Mouse (Mus musculus): Measurements from ENCODE around the gene Smg1. TPM values are rescaled to one million over a fixed set of nuclear protein-coding genes. Genes with fewer than 3 reads are reported as not detected.

The Smg1 gene
- 21.8 and 24.9 TPM in 2 replicates for polyA plus RNA-seq (2012; rRNA removed)

GRCm38 (mm10) chr7:118243453-118244385 is at the start of gene Smg1:
Gene Smg1 (minus strand): TSS chr7:118243670.
- Histone ChIP-seq H3K4me1 (ENCODE audit: control insufficient read depth, insufficient read depth, low read length) (peaks cover 5% of the 10 kb centered on the region), H3K4me3 (replicated peaks; ENCODE audit: extremely low read depth, low read depth, low read length) (peak within 1 kb of the TSS; percentile 78)
- 2% methylated on average over 78 of the region's 79 CpGs for WGBS
- peak; percentile 99 for DNase-seq
- TF ChIP-seq POLR2A (IDR thresholded peaks at IDR 0.05; ENCODE audit: borderline replicate concordance, extremely low read depth, low read depth, low read length) (peak; percentile 76; the same call in 1 of the 2 replicates), CTCF (IDR thresholded peaks at IDR 0.05; ENCODE audit: insufficient read depth, low read length) (no peak)

- Histone ChIP-seq H3K4me1 (ENCODE audit: control insufficient read depth, insufficient read depth, low read length) (no peaks in the 10 kb centered on the region), H3K4me3 (replicated peaks; ENCODE audit: extremely low read depth, low read depth, low read length) (no peak overlapping the region)
- TF ChIP-seq POLR2A (IDR thresholded peaks at IDR 0.05; ENCODE audit: borderline replicate concordance, extremely low read depth, low read depth, low read length) = no peak
- TF ChIP-seq CTCF (IDR thresholded peaks at IDR 0.05; ENCODE audit: insufficient read depth, low read length) = no peak
- 64% methylated on average over 2 of the region's 2 CpGs for WGBS
- no peak for DNase-seq
Measured at GRCm38 (mm10) chr7:118283186-118283585, 39.7 kb upstream of the Smg1 start.

GRCm38 (mm10) chr7:118282543-118282942 is 39.1 kb upstream of the Smg1 start:
- TF ChIP-seq POLR2A (IDR thresholded peaks at IDR 0.05; ENCODE audit: borderline replicate concordance, extremely low read depth, low read depth, low read length) (no peak), CTCF (IDR thresholded peaks at IDR 0.05; ENCODE audit: insufficient read depth, low read length) (no peak)
- Histone ChIP-seq H3K4me3 (replicated peaks; ENCODE audit: extremely low read depth, low read depth, low read length) (no peak overlapping the region), H3K4me1 (ENCODE audit: control insufficient read depth, insufficient read depth, low read length) (no peaks in the 10 kb centered on the region)
- no peak for DNase-seq
- 54% methylated on average over 9 of the region's 9 CpGs for WGBS

GRCm38 (mm10) chr7:118279521-118279920 is 36.1 kb upstream of the Smg1 start:
- DNase-seq = no peak
- WGBS = 45% methylated on average over 3 of the region's 3 CpGs
- TF ChIP-seq CTCF (IDR thresholded peaks at IDR 0.05; ENCODE audit: insufficient read depth, low read length) = no peak
- no peak for TF ChIP-seq POLR2A (IDR thresholded peaks at IDR 0.05; ENCODE audit: borderline replicate concordance, extremely low read depth, low read depth, low read length)

GRCm38 (mm10) chr7:118277335-118277910 is 34.0 kb upstream of the Smg1 start:
- H3K4me1 ChIP-seq (ENCODE audit: control insufficient read depth, insufficient read depth, low read length) = peaks cover 4% of the 10 kb centered on the region; the same call in 1 of the 2 replicates
- WGBS = 19% methylated on average over 11 of the region's 11 CpGs
- peak; percentile 45 for DNase-seq
- TF ChIP-seq CTCF (IDR thresholded peaks at IDR 0.05; ENCODE audit: insufficient read depth, low read length) = no peak
- no peak for TF ChIP-seq POLR2A (IDR thresholded peaks at IDR 0.05; ENCODE audit: borderline replicate concordance, extremely low read depth, low read depth, low read length)
- peak overlapping the region; percentile 44 for H3K4me3 ChIP-seq (replicated peaks; ENCODE audit: extremely low read depth, low read depth, low read length)

More at GRCm38 (mm10) chr7:118279521-118279920, 36.1 kb upstream of the Smg1 start:
- H3K4me3 ChIP-seq (replicated peaks; ENCODE audit: extremely low read depth, low read depth, low read length) = no peak overlapping the region
- H3K4me1 ChIP-seq (ENCODE audit: control insufficient read depth, insufficient read depth, low read length) = peaks cover 4% of the 10 kb centered on the region; the same call in 1 of the 2 replicates

GRCm38 (mm10) chr7:118276684-118277334 is 33.3 kb upstream of the Smg1 start:
- H3K4me1 ChIP-seq (ENCODE audit: control insufficient read depth, insufficient read depth, low read length) = peaks cover 4% of the 10 kb centered on the region; the same call in 1 of the 2 replicates
- 68% methylated on average over 15 of the region's 15 CpGs for WGBS
- no peak for TF ChIP-seq POLR2A (IDR thresholded peaks at IDR 0.05; ENCODE audit: borderline replicate concordance, extremely low read depth, low read depth, low read length)
- TF ChIP-seq CTCF (IDR thresholded peaks at IDR 0.05; ENCODE audit: insufficient read depth, low read length) = no peak
- DNase-seq = peak; percentile 26
- H3K4me3 ChIP-seq (replicated peaks; ENCODE audit: extremely low read depth, low read depth, low read length) = no peak overlapping the region

- no peak for DNase-seq
- TF ChIP-seq CTCF (IDR thresholded peaks at IDR 0.05; ENCODE audit: insufficient read depth, low read length) (no peak), POLR2A (IDR thresholded peaks at IDR 0.05; ENCODE audit: borderline replicate concordance, extremely low read depth, low read depth, low read length) (no peak)
- WGBS = 52% methylated on average over 6 of the region's 6 CpGs
- no peak overlapping the region for H3K4me3 ChIP-seq (replicated peaks; ENCODE audit: extremely low read depth, low read depth, low read length)
- H3K4me1 ChIP-seq (ENCODE audit: control insufficient read depth, insufficient read depth, low read length) = peaks cover 4% of the 10 kb centered on the region; the same call in 1 of the 2 replicates
Measured at GRCm38 (mm10) chr7:118275265-118275664, 31.8 kb upstream of the Smg1 start.

- WGBS = 80% methylated on average over 5 of the region's 5 CpGs
- Histone ChIP-seq H3K4me3 (replicated peaks; ENCODE audit: extremely low read depth, low read depth, low read length) (no peak overlapping the region), H3K4me1 (ENCODE audit: control insufficient read depth, insufficient read depth, low read length) (peaks cover 4% of the 10 kb centered on the region; the same call in 1 of the 2 replicates)
- no peak for DNase-seq
- no peak for TF ChIP-seq CTCF (IDR thresholded peaks at IDR 0.05; ENCODE audit: insufficient read depth, low read length)
- TF ChIP-seq POLR2A (IDR thresholded peaks at IDR 0.05; ENCODE audit: borderline replicate concordance, extremely low read depth, low read depth, low read length) = no peak
Measured at GRCm38 (mm10) chr7:118274851-118275250, 31.4 kb upstream of the Smg1 start.

GRCm38 (mm10) chr7:118274169-118274568 is 30.7 kb upstream of the Smg1 start:
- Histone ChIP-seq H3K4me3 (replicated peaks; ENCODE audit: extremely low read depth, low read depth, low read length) (no peak overlapping the region), H3K4me1 (ENCODE audit: control insufficient read depth, insufficient read depth, low read length) (peaks cover 4% of the 10 kb centered on the region; the same call in 1 of the 2 replicates)
- TF ChIP-seq POLR2A (IDR thresholded peaks at IDR 0.05; ENCODE audit: borderline replicate concordance, extremely low read depth, low read depth, low read length) = no peak
- TF ChIP-seq CTCF (IDR thresholded peaks at IDR 0.05; ENCODE audit: insufficient read depth, low read length) = no peak
- WGBS = 85% methylated on average over 7 of the region's 7 CpGs
- DNase-seq = no peak
